Mouse (Mus musculus) kidney, postnatal 0 days (tissue): ENCODE results near the gene Zbtb22. TPM values are rescaled to one million over a fixed set of nuclear protein-coding genes. Genes with fewer than 3 reads are reported as not detected.

ENCODE experiments used
- ATAC-seq: fragments of 200-750 bp; cut with Nextera tagmentation; replicated peaks from 2 replicates; pipeline ENCODE4 v1.8.0; 2017; ENCODE audit warnings: low read depth, moderate number of reproducible peaks, moderate TSS enrichment, moderate library complexity; ENCODE audit not compliant: low FRiP score
- DNase-seq: peaks from one replicate; pipeline ENCODE4 v3.0.0-alpha.2; 2016; ENCODE audit warnings: low spot score
- H3K27ac ChIP-seq: fragments of 300-500 bp; sonication (generic); 2 replicates; pipeline ENCODE4 v1.5.1; 2014; ENCODE audit warnings: mild to moderate bottlenecking
- H3K27me3 ChIP-seq: fragments of 300-500 bp; sonication (generic); 2 replicates; pipeline ENCODE4 v1.6.1; 2014; ENCODE audit warnings: low read length, mixed read lengths; ENCODE audit not compliant: insufficient read depth
- H3K36me3 ChIP-seq: fragments of 300-500 bp; sonication (generic); 2 replicates; pipeline ENCODE4 v1.6.1; 2014; ENCODE audit warnings: low read length, mixed read lengths; ENCODE audit not compliant: insufficient read depth
- H3K4me1 ChIP-seq: fragments of 300-500 bp; sonication (generic); replicated peaks from 2 replicates; pipeline ENCODE4 v1.6.1; 2014; ENCODE audit warnings: antibody characterized with exemption, low read length, mixed read lengths; ENCODE audit not compliant: insufficient read depth
- H3K4me2 ChIP-seq: fragments of 300-500 bp; sonication (generic); 2 replicates; pipeline ENCODE4 v1.6.1; 2014; ENCODE audit warnings: mild to moderate bottlenecking, low read length, moderate library complexity, mixed read lengths
- H3K4me3 ChIP-seq: fragments of 300-500 bp; sonication (generic); replicated peaks from 2 replicates; pipeline ENCODE4 v1.5.1; 2014; ENCODE audit warnings: low read depth, low read length
- H3K9ac ChIP-seq: fragments of 300-500 bp; sonication (generic); 2 replicates; pipeline ENCODE4 v1.6.1; 2014; ENCODE audit warnings: low read depth, low read length
- H3K9me3 ChIP-seq: fragments of 300-500 bp; sonication (generic); replicated peaks from 2 replicates; pipeline ENCODE4 v1.6.1; 2016; ENCODE audit warnings: low read length, inconsistent platforms, mixed read lengths
- CTCF ChIP-seq: IDR thresholded peaks from 2 replicates; pipeline ENCODE4 v1.5.1; 2016; ENCODE audit warnings: antibody characterized with exemption, low read depth, mild to moderate bottlenecking, moderate library complexity
- WGBS: fragments of 180-500 bp; shearing (Covaris S2); extraction: QIAGEN DNeasy Blood & Tissue Kit; methylation state at CpG from one replicate; pipeline ENCODE4 v1.1.7; 2014; 5-methylcytosine and 5-hydroxymethylcytosine counted together
- polyA plus RNA-seq: library from polyadenylated mRNA; unstranded; fragments of >200 nt; fragmentation: Nextera tagmentation; extraction: Ambion mirVana; gene quantifications from 2 replicates; pipeline ENCODE4 v1.2.1, GENCODE M21; 2015

The Zbtb22 gene
- polyA plus RNA-seq, 1 experiment from 2014 or later, result 19.8 TPM

GRCm38 (mm10) chr17:33911813-33912414 lies 3.8 kb upstream of the Zbtb22 start:
- H3K27ac ChIP-seq, result no peak overlapping the region
- H3K27me3 ChIP-seq, result no peaks in the 10 kb centered on the region
- no peaks in the 10 kb centered on the region for H3K9me3 ChIP-seq
- WGBS, result 51% methylated on average over 28 of the region's 28 CpGs
- no peak overlapping the region for H3K4me3 ChIP-seq
- peaks cover 25% of the 10 kb centered on the region for H3K4me1 ChIP-seq
- ATAC-seq, result no peak
- H3K9ac ChIP-seq, result peak overlapping the region; percentile 23; the same call in 1 of the 2 replicates
- H3K36me3 ChIP-seq, result peaks cover 30% of the 10 kb centered on the region
- DNase-seq, result no peak
- TF ChIP-seq CTCF, result 0 out of 2 replicates have a peak, but pooled peaks have one; percentile 2
- H3K4me2 ChIP-seq, result peak overlapping the region; percentile 27

DNA sequence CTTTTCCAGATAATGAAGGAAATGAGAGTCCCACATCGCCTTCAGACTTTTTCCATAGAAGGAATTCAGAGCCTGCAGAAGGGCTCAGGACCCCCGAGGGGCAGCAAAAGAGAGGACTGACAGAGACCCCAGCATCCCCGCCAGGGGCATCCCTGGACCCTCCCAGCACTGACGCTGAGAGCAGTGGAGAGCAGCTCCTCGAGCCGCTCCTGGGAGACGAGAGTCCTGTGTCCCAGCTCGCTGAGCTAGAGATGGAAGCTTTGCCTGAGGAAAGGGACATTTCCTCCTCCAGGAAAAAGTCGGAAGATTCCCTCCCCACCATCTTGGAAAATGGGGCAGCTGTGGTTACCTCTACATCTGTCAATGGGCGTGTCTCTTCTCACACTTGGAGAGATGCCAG lies 2.4 kb upstream of the Zbtb22 start:
- peaks cover 30% of the 10 kb centered on the region for H3K36me3 ChIP-seq
- ATAC-seq, result no peak

GRCm38 (mm10) chr17:33913905-33914304 lies 1.8 kb upstream of the Zbtb22 start:
- Histone ChIP-seq H3K27ac (no peak overlapping the region), H3K9ac (no peak overlapping the region), H3K4me2 (no peak overlapping the region), H3K36me3 (peaks cover 30% of the 10 kb centered on the region), H3K4me3 (no peak overlapping the region), H3K27me3 (no peaks in the 10 kb centered on the region), H3K9me3 (no peaks in the 10 kb centered on the region), H3K4me1 (peaks cover 18% of the 10 kb centered on the region)
- DNase-seq, result no peak
- TF ChIP-seq CTCF, result no peak
- ATAC-seq, result no peak
- WGBS, result 94% methylated on average over 8 of the region's 8 CpGs

More for the DNA sequence above, 2.4 kb upstream of the Zbtb22 start:
- WGBS, result 90% methylated on average over 10 of the region's 10 CpGs
- no peak overlapping the region for H3K27ac ChIP-seq
- no peaks in the 10 kb centered on the region for H3K27me3 ChIP-seq
- H3K4me2 ChIP-seq, result no peak overlapping the region
- no peaks in the 10 kb centered on the region for H3K9me3 ChIP-seq
- DNase-seq, result no peak
- peaks cover 20% of the 10 kb centered on the region for H3K4me1 ChIP-seq
- no peak for TF ChIP-seq CTCF
- H3K9ac ChIP-seq, result no peak overlapping the region
- no peak overlapping the region for H3K4me3 ChIP-seq

- ATAC-seq (no peak), DNase-seq (no peak)
- TF ChIP-seq CTCF, result peak; percentile 33
- Histone ChIP-seq H3K27ac (peak overlapping the region; percentile 37; the same call in 1 of the 2 replicates), H3K4me1 (peaks cover 18% of the 10 kb centered on the region), H3K27me3 (no peaks in the 10 kb centered on the region), H3K9me3 (no peaks in the 10 kb centered on the region), H3K9ac (no peak overlapping the region), H3K36me3 (peaks cover 30% of the 10 kb centered on the region), H3K4me3 (no peak overlapping the region), H3K4me2 (peak overlapping the region; percentile 36; the same call in 1 of the 2 replicates)
- WGBS, result 72% methylated on average over 13 of the region's 13 CpGs
Measured at GRCm38 (mm10) chr17:33914969-33915391, 724 bp upstream of the Zbtb22 start.

- Histone ChIP-seq H3K4me2 (peak overlapping the region; percentile 70), H3K36me3 (peaks cover 27% of the 10 kb centered on the region), H3K9ac (peak overlapping the region; percentile 69), H3K27me3 (no peaks in the 10 kb centered on the region), H3K9me3 (no peaks in the 10 kb centered on the region), H3K4me1 (peaks cover 12% of the 10 kb centered on the region), H3K4me3 (peak overlapping the region; percentile 63), H3K27ac (peak overlapping the region; percentile 82)
- WGBS, result under 1% methylated on average over 13 of the region's 20 CpGs
- peak; percentile 70 for DNase-seq
- TF ChIP-seq CTCF, result no peak
- no peak for ATAC-seq
Measured at GRCm38 (mm10) chr17:33916294-33916693, 590 bp downstream of the Zbtb22 start.

GRCm38 (mm10) chr17:33916847-33917655 lies 1.3 kb downstream of the Zbtb22 start:
- Histone ChIP-seq H3K4me1 (peaks cover 6% of the 10 kb centered on the region), H3K27ac (no peak overlapping the region), H3K9ac (peak overlapping the region; percentile 69), H3K27me3 (no peaks in the 10 kb centered on the region), H3K4me2 (peak overlapping the region; percentile 70), H3K9me3 (no peaks in the 10 kb centered on the region), H3K36me3 (peaks cover 20% of the 10 kb centered on the region), H3K4me3 (peak overlapping the region; percentile 63)
- ATAC-seq (no peak), DNase-seq (no peak)
- no peak for TF ChIP-seq CTCF
- WGBS, result 68% methylated on average over 31 of the region's 31 CpGs
